Mouse (Mus musculus) neural tube, embryonic 10.5 days (tissue): ENCODE measurements at regions not wholly inside any gene's neighbourhood (a gene's known extent, or its start where the extent isn't known, plus 50 kb on each side); places are given as distances from the start of the nearest gene placed in this dataset.

Experiments used
- DNase-seq: peaks from one replicate; pipeline ENCODE4 v3.0.0-alpha.2; 2017; ENCODE audit warnings: low spot score; ENCODE audit errors: extremely low spot score

GRCm38 (mm10) chr6:147954967-147955830, 91.9 kb upstream of the Far2 start:
- DNase-seq = no peak

GRCm38 (mm10) chr6:147964739-147965138, 82.3 kb upstream of the Far2 start:
- DNase-seq = no peak

GRCm38 (mm10) chr6:147970162-147970608, 76.9 kb upstream of the Far2 start:
- DNase-seq = no peak

GRCm38 (mm10) chr6:147972552-147972951, 74.5 kb upstream of the Far2 start:
- DNase-seq = no peak

- DNase-seq = no peak
Measured at GRCm38 (mm10) chr6:147973059-147973458, 74.0 kb upstream of the Far2 start.

GRCm38 (mm10) chr6:147975917-147976316, 71.1 kb upstream of the Far2 start:
- no peak for DNase-seq

GRCm38 (mm10) chr6:147989381-147989780, 57.7 kb upstream of the Far2 start:
- DNase-seq = no peak
